Mouse (Mus musculus): Measurements from ENCODE around the gene Galnt10.

GRCm38 (mm10) chr11:57624490-57624893 lies 20.8 kb upstream of the Galnt10 start:
- TF ChIP-seq CTCF (IDR thresholded peaks at IDR 0.05; ENCODE audit: low read depth, low read length) (no peak), POLR2A (IDR thresholded peaks at IDR 0.05; ENCODE audit: borderline replicate concordance, low read depth, low read length) (no peak)
